Mouse (Mus musculus): ENCODE measurements around the gene Rnpc3.

GRCm38 (mm10) chr3:113606599-113606998 is 23.4 kb downstream of the Rnpc3 start, which contains the start of gene Amy1:
- no peak for TF ChIP-seq CTCF (IDR thresholded peaks at IDR 0.05; ENCODE audit: low read depth, low read length)
- TF ChIP-seq GATA2 (IDR thresholded peaks at IDR 0.05; ENCODE audit: borderline replicate concordance, low read depth, low read length): no peak
